Comparison of ENCODE assay signal across 9 mouse cellular contexts in genomic region chr1:91054815-91055214, GRCm38 (mm10). TPM values are rescaled to one million over a fixed set of nuclear protein-coding genes. Genes with fewer than 3 reads are reported as not detected.
A peak's percentile ranks its signal among the peaks of the same experiment; 100 is the strongest.
DNase-seq lines count a peak whose midpoint lies in the region; ATAC-seq and TF ChIP-seq lines count a peak whose summit lies in the region.
"Had no signal": no experiment of that assay in that cellular context is flagged by ENCODE, and none has a peak within 500 bp of the region (broad histone marks: within the 10 kb centered on the region; RNA-seq: fewer than 3 reads in every experiment).

No protein-coding gene starts in this region.

- H3K36me3 ChIP-seq in heart, embryonic 13.5 days: no peaks in the 10 kb centered on the region
- H3K36me3 ChIP-seq in lung, embryonic 15.5 days: no peaks in the 10 kb centered on the region
- H3K36me3 ChIP-seq: G1E had no signal

- H3K27ac ChIP-seq in heart, embryonic 13.5 days (replicated peaks): peak overlapping the region; percentile 97
- peak overlapping the region; percentile 44 for H3K27ac ChIP-seq in embryonic fibroblast, embryonic 13.5 days (ENCODE audit: insufficient read depth, low read length)
- H3K27ac ChIP-seq in lung, embryonic 15.5 days: peak overlapping the region; percentile 96

- no peak for TF ChIP-seq CTCF in embryonic fibroblast, embryonic 13.5 days (IDR thresholded peaks at IDR 0.05; ENCODE audit: borderline replicate concordance, insufficient read depth, low read length)

- peak overlapping the region; percentile 81 for H3K4me2 ChIP-seq in heart, embryonic 13.5 days
- H3K4me2 ChIP-seq in lung, embryonic 15.5 days: peak overlapping the region; percentile 95

- H3K9me3 ChIP-seq in heart, embryonic 13.5 days: no peaks in the 10 kb centered on the region
- no peaks in the 10 kb centered on the region for H3K9me3 ChIP-seq in lung, embryonic 15.5 days

- no peak for ATAC-seq in heart, embryonic 13.5 days (ENCODE audit: extremely low read depth, insufficient number of reproducible peaks, low FRiP score, low TSS enrichment)
- no peak for ATAC-seq in lung, embryonic 15.5 days (ENCODE audit: borderline replicate concordance, extremely low read depth, low FRiP score, low TSS enrichment)

- no peak for DNase-seq in heart, postnatal 14 days
- peak; percentile 50 for DNase-seq in 416B (ENCODE audit: low read depth)
- no peak for DNase-seq in right cerebral cortex, adult 2 months (ENCODE audit: low spot score in 2 of 2)
- no peak for DNase-seq in retina, embryonic 14.5 days (ENCODE audit: low spot score)
- DNase-seq in right cerebral cortex, postnatal 14 days: no peak

- WGBS in heart, embryonic 13.5 days: 29% methylated on average over 3 of the region's 3 CpGs
- WGBS in lung, embryonic 15.5 days: 52% methylated on average over 3 of the region's 3 CpGs

- peak overlapping the region; percentile 88 for H3K9ac ChIP-seq in heart, embryonic 13.5 days
- no peak overlapping the region for H3K9ac ChIP-seq in lung, embryonic 15.5 days

- intact Hi-C loops in heart, postnatal 14 days (cut with DNase I): loop anchor here (5.0 kb wide), 1 partner anchor 42 kb away; no protein-coding TSS in a partner anchor

- TF ChIP-seq POLR2A in embryonic fibroblast, embryonic 13.5 days (IDR thresholded peaks at IDR 0.05; ENCODE audit: low read depth, low read length): no peak

- peak overlapping the region; percentile 67 for H3K4me3 ChIP-seq in heart, embryonic 13.5 days
- peak overlapping the region; percentile 69 for H3K4me3 ChIP-seq in embryonic fibroblast, embryonic 13.5 days (ENCODE audit: insufficient read depth, low read length)
- H3K4me3 ChIP-seq in lung, embryonic 15.5 days: peak overlapping the region; percentile 61

- H3K4me1 ChIP-seq in heart, embryonic 13.5 days: peaks cover 90% of the 10 kb centered on the region
- peaks cover 16% of the 10 kb centered on the region for H3K4me1 ChIP-seq in embryonic fibroblast, embryonic 13.5 days (ENCODE audit: control insufficient read depth, insufficient read depth, low read length)
- peaks cover 56% of the 10 kb centered on the region for H3K4me1 ChIP-seq in lung, embryonic 15.5 days

- no peaks in the 10 kb centered on the region for H3K27me3 ChIP-seq in heart, embryonic 13.5 days (replicated peaks)
- H3K27me3 ChIP-seq in lung, embryonic 15.5 days: no peaks in the 10 kb centered on the region

RNA-seq across cellular contexts. Expression of gene Lrrfip1, which starts 56.3 kb away (rescaled TPM):
- 122 and 137 TPM in 2 replicates for polyA plus RNA-seq in heart, embryonic 13.5 days (2015; fragmentation: Nextera tagmentation; extraction: Ambion mirVana)
- 100 to 1,000 TPM; 101 to 109 TPM for total RNA-seq in heart, postnatal 14 days (2021)
- 109 and 170 TPM in 2 replicates for polyA plus RNA-seq in embryonic fibroblast, embryonic 13.5 days (2011; ENCODE audit: insufficient read length, low read depth, missing spikeins)
- polyA plus RNA-seq in lung, embryonic 15.5 days (2015; fragmentation: Nextera tagmentation; extraction: Ambion mirVana): 54.8 and 60.6 TPM in 2 replicates
- polyA plus RNA-seq: G1E had no signal

Comparison
In these comparisons a context has a peak if more than half of its experiments do, and no peak if none do; other contexts are left out.
1. H3K27ac ChIP-seq: peak in every context shown above with its lines; median percentile 97 in heart, embryonic 13.5 days; 96 in lung, embryonic 15.5 days; 44 in embryonic fibroblast, embryonic 13.5 days.